Comparison of ENCODE assay signal across 8 mouse cellular contexts in the genomic region with DNA sequence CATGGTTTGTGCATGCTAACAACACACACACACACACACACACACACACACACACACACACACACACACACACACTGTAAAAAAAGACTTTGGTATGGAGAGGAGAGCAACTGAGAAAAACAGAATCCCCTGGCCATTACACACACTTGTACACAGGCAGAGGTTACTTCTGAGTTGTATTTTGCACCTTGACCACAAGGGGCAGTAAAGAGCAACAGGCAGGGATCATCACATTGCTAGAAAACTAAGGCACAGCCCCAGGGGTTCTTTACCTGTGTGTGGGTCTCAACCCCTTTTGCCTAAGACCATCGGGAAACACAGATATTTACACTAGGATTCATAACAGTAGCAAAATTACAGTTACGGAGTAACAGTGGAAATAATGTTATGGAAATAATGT. TPM values are rescaled to one million over a fixed set of nuclear protein-coding genes. Genes with fewer than 3 reads are reported as not detected.
DNase-seq lines count a peak whose midpoint lies in the region; ATAC-seq lines count a peak whose summit lies in the region.

No protein-coding gene starts in this region.

- H3K4me1 ChIP-seq in midbrain, embryonic 10.5 days, result peaks cover 14% of the 10 kb centered on the region
- H3K4me1 ChIP-seq in midbrain, embryonic 16.5 days (ENCODE audit: control insufficient read depth, insufficient read depth, low read length), result peaks cover 9% of the 10 kb centered on the region
- no peaks in the 10 kb centered on the region for H3K4me1 ChIP-seq in forebrain, embryonic 16.5 days (replicated peaks; ENCODE audit: control insufficient read depth, insufficient read depth, low read length)
- no peaks in the 10 kb centered on the region for H3K4me1 ChIP-seq in lung, embryonic 16.5 days (replicated peaks; ENCODE audit: control insufficient read depth, insufficient read depth, low read length)

- no peak overlapping the region for H3K4me3 ChIP-seq in midbrain, embryonic 10.5 days
- H3K4me3 ChIP-seq in midbrain, embryonic 16.5 days (ENCODE audit: low read depth, low read length), result no peak overlapping the region
- H3K4me3 ChIP-seq in forebrain, embryonic 16.5 days (replicated peaks; ENCODE audit: low read length), result no peak overlapping the region
- H3K4me3 ChIP-seq in lung, embryonic 16.5 days (ENCODE audit: low read length), result no peak overlapping the region

- peak; percentile 35 for DNase-seq in adrenal gland, adult 2 months
- no peak for DNase-seq in adrenal gland, adult 18-20 months (ENCODE audit: low spot score in 2 of 2)
- DNase-seq in midbrain, embryonic 10.5 days (ENCODE audit: low spot score), result peak; percentile 52
- no peak for DNase-seq in left cerebral cortex, adult 8-10 months (ENCODE audit: low spot score in 2 of 2)
- no peak for DNase-seq in urinary bladder, postnatal 14 days (ENCODE audit: low spot score)

- H3K27me3 ChIP-seq in midbrain, embryonic 10.5 days (ENCODE audit: low read depth, poor library complexity, severe bottlenecking), result no peaks in the 10 kb centered on the region
- no peaks in the 10 kb centered on the region for H3K27me3 ChIP-seq in midbrain, embryonic 16.5 days (ENCODE audit: control insufficient read depth, insufficient read depth, low read depth, low read length)
- H3K27me3 ChIP-seq in forebrain, embryonic 16.5 days (replicated peaks; ENCODE audit: control insufficient read depth, insufficient read depth, low read length), result no peaks in the 10 kb centered on the region
- H3K27me3 ChIP-seq in lung, embryonic 16.5 days (ENCODE audit: control insufficient read depth, insufficient read depth, low read depth, low read length), result no peaks in the 10 kb centered on the region

- H3K4me2 ChIP-seq in midbrain, embryonic 16.5 days (ENCODE audit: low read length), result no peak overlapping the region
- no peak overlapping the region for H3K4me2 ChIP-seq in forebrain, embryonic 16.5 days (ENCODE audit: low read length)
- no peak overlapping the region for H3K4me2 ChIP-seq in lung, embryonic 16.5 days (ENCODE audit: low read depth, low read length)

- no peak for ATAC-seq in midbrain, embryonic 16.5 days
- 0 out of 2 replicates have a peak, but pooled peaks have one; percentile 36 for ATAC-seq in forebrain, embryonic 16.5 days
- ATAC-seq in lung, embryonic 16.5 days (ENCODE audit: low read depth), result 0 out of 2 replicates have a peak, but pooled peaks have one; percentile 51

- no peaks in the 10 kb centered on the region for H3K36me3 ChIP-seq in midbrain, embryonic 10.5 days
- no peaks in the 10 kb centered on the region for H3K36me3 ChIP-seq in midbrain, embryonic 16.5 days (ENCODE audit: control insufficient read depth, insufficient read depth, low read length)
- H3K36me3 ChIP-seq in forebrain, embryonic 16.5 days (ENCODE audit: control insufficient read depth, insufficient read depth), result no peaks in the 10 kb centered on the region
- no peaks in the 10 kb centered on the region for H3K36me3 ChIP-seq in lung, embryonic 16.5 days (ENCODE audit: control insufficient read depth, insufficient read depth, low read length)

- H3K27ac ChIP-seq in midbrain, embryonic 10.5 days (replicated peaks), result no peak overlapping the region
- H3K27ac ChIP-seq in midbrain, embryonic 16.5 days (ENCODE audit: low read length), result no peak overlapping the region
- H3K27ac ChIP-seq in forebrain, embryonic 16.5 days (ENCODE audit: low read length), result no peak overlapping the region
- no peak overlapping the region for H3K27ac ChIP-seq in lung, embryonic 16.5 days (ENCODE audit: low read length)

- H3K9me3 ChIP-seq in midbrain, embryonic 10.5 days (replicated peaks), result no peaks in the 10 kb centered on the region
- H3K9me3 ChIP-seq in midbrain, embryonic 16.5 days (replicated peaks; ENCODE audit: control insufficient read depth, low read length, poor library complexity, severe bottlenecking), result peaks cover 2% of the 10 kb centered on the region; the same call in 1 of the 2 replicates
- H3K9me3 ChIP-seq in forebrain, embryonic 16.5 days (ENCODE audit: control insufficient read depth, low read length), result peaks cover 2% of the 10 kb centered on the region; the same call in 1 of the 2 replicates
- no peaks in the 10 kb centered on the region for H3K9me3 ChIP-seq in lung, embryonic 16.5 days (ENCODE audit: control insufficient read depth, low read length)

- H3K9ac ChIP-seq in midbrain, embryonic 16.5 days (ENCODE audit: low read depth, low read length), result no peak overlapping the region
- no peak overlapping the region for H3K9ac ChIP-seq in forebrain, embryonic 16.5 days (replicated peaks; ENCODE audit: low read depth, low read length)
- no peak overlapping the region for H3K9ac ChIP-seq in lung, embryonic 16.5 days (ENCODE audit: low read length)

- 44% methylated on average over 2 of the region's 2 CpGs for WGBS in midbrain, embryonic 10.5 days
- 54% methylated on average over 2 of the region's 2 CpGs for WGBS in midbrain, embryonic 16.5 days
- WGBS in forebrain, embryonic 16.5 days, result 47% methylated on average over 2 of the region's 2 CpGs
- 42% methylated on average over 2 of the region's 2 CpGs for WGBS in lung, embryonic 16.5 days

RNA-seq across cellular contexts. Expression of a gene that starts 7.9 kb away (rescaled TPM):
- total RNA-seq in adrenal gland, adult 2 months (2021), result 10 to 100 TPM; 16.1 to 40.1 TPM
- polyA plus RNA-seq in adrenal gland, adult 2 months (2012; rRNA removed), result 61.5 and 83.6 TPM in 2 replicates
- total RNA-seq in adrenal gland, adult 18-20 months (2021), result 10 to 100 TPM; 23.7 to 24.6 TPM
- polyA plus RNA-seq in midbrain, embryonic 10.5 days (2016; fragmentation: Nextera tagmentation; extraction: Ambion mirVana), result 62.6 and 63.9 TPM in 2 replicates
- 33.5 and 36.6 TPM in 2 replicates for polyA plus RNA-seq in midbrain, embryonic 16.5 days (2015; fragmentation: Nextera tagmentation; extraction: Ambion mirVana)
- 28.7 and 34.4 TPM in 2 replicates for polyA plus RNA-seq in forebrain, embryonic 16.5 days (2015; fragmentation: Nextera tagmentation; extraction: Ambion mirVana)
- 25.9 and 30.5 TPM in 2 replicates for polyA plus RNA-seq in lung, embryonic 16.5 days (2015; fragmentation: Nextera tagmentation; extraction: Ambion mirVana)
- 10 to 100 TPM; 14.5 to 20.2 (median 15.9) TPM for total RNA-seq in left cerebral cortex, adult 8-10 months (2022)

RNA-seq across cellular contexts. Expression of a gene that starts 16.7 kb away (rescaled TPM):
- 10 to 100 TPM; 43.9 to 46.4 TPM for total RNA-seq in adrenal gland, adult 2 months (2021)
- 29.9 and 35.4 TPM in 2 replicates for polyA plus RNA-seq in adrenal gland, adult 2 months (2012; rRNA removed)
- 10 to 100 TPM; 39.9 to 44.6 TPM for total RNA-seq in adrenal gland, adult 18-20 months (2021)
- 11.7 and 12.5 TPM in 2 replicates for polyA plus RNA-seq in midbrain, embryonic 10.5 days (2016; fragmentation: Nextera tagmentation; extraction: Ambion mirVana)
- polyA plus RNA-seq in midbrain, embryonic 16.5 days (2015; fragmentation: Nextera tagmentation; extraction: Ambion mirVana), result 10.4 and 11.6 TPM in 2 replicates
- polyA plus RNA-seq in forebrain, embryonic 16.5 days (2015; fragmentation: Nextera tagmentation; extraction: Ambion mirVana), result 10.2 and 11.9 TPM in 2 replicates
- 10.0 and 10.5 TPM in 2 replicates for polyA plus RNA-seq in lung, embryonic 16.5 days (2015; fragmentation: Nextera tagmentation; extraction: Ambion mirVana)
- 10 to 100 TPM; 42.8 to 57.8 (median 45.5) TPM for total RNA-seq in left cerebral cortex, adult 8-10 months (2022)

RNA-seq across cellular contexts. Expression of a gene that starts 16.9 kb away (rescaled TPM):
- total RNA-seq in adrenal gland, adult 2 months (2021), result 1 to 10 TPM; 2.0 to 2.2 TPM
- 0.38 and 0.56 TPM in 2 replicates for polyA plus RNA-seq in adrenal gland, adult 2 months (2012; rRNA removed)
- total RNA-seq in adrenal gland, adult 18-20 months (2021), result 1 to 10 TPM; 2.3 to 2.4 TPM
- polyA plus RNA-seq in midbrain, embryonic 10.5 days (2016; fragmentation: Nextera tagmentation; extraction: Ambion mirVana), result 13.8 and 16.1 TPM in 2 replicates
- 11.6 and 13.1 TPM in 2 replicates for polyA plus RNA-seq in midbrain, embryonic 16.5 days (2015; fragmentation: Nextera tagmentation; extraction: Ambion mirVana)
- polyA plus RNA-seq in forebrain, embryonic 16.5 days (2015; fragmentation: Nextera tagmentation; extraction: Ambion mirVana), result 11.1 and 11.2 TPM in 2 replicates
- 24.3 and 26.8 TPM in 2 replicates for polyA plus RNA-seq in lung, embryonic 16.5 days (2015; fragmentation: Nextera tagmentation; extraction: Ambion mirVana)
- 1 to 10 TPM; 5.9 to 8.7 (median 7.8) TPM for total RNA-seq in left cerebral cortex, adult 8-10 months (2022)

RNA-seq across cellular contexts. Expression of a gene that starts 25.2 kb away (rescaled TPM):
- total RNA-seq in adrenal gland, adult 2 months (2021), result 10 to 100 TPM; 82.9 to 89.9 TPM
- 123 and 136 TPM in 2 replicates for polyA plus RNA-seq in adrenal gland, adult 2 months (2012; rRNA removed)
- total RNA-seq in adrenal gland, adult 18-20 months (2021), result 10 to 100 TPM; 72.5 to 80.5 TPM
- 75.6 and 75.8 TPM in 2 replicates for polyA plus RNA-seq in midbrain, embryonic 10.5 days (2016; fragmentation: Nextera tagmentation; extraction: Ambion mirVana)
- 55.4 and 74.1 TPM in 2 replicates for polyA plus RNA-seq in midbrain, embryonic 16.5 days (2015; fragmentation: Nextera tagmentation; extraction: Ambion mirVana)
- 69.1 and 72.2 TPM in 2 replicates for polyA plus RNA-seq in forebrain, embryonic 16.5 days (2015; fragmentation: Nextera tagmentation; extraction: Ambion mirVana)
- 140 and 146 TPM in 2 replicates for polyA plus RNA-seq in lung, embryonic 16.5 days (2015; fragmentation: Nextera tagmentation; extraction: Ambion mirVana)
- total RNA-seq in left cerebral cortex, adult 8-10 months (2022), result 100 to 1,000 TPM; 149 to 216 (median 162) TPM

RNA-seq across cellular contexts. Expression of a gene that starts 29.3 kb away (rescaled TPM):
- 1 to 10 TPM; 2.2 to 6.0 TPM for total RNA-seq in adrenal gland, adult 2 months (2021)
- polyA plus RNA-seq in adrenal gland, adult 2 months (2012; rRNA removed), result 7.3 and 8.9 TPM in 2 replicates
- 1 to 10 TPM; 4.2 to 4.7 TPM for total RNA-seq in adrenal gland, adult 18-20 months (2021)
- 5.1 and 8.4 TPM in 2 replicates for polyA plus RNA-seq in midbrain, embryonic 10.5 days (2016; fragmentation: Nextera tagmentation; extraction: Ambion mirVana)
- 67.2 and 67.5 TPM in 2 replicates for polyA plus RNA-seq in midbrain, embryonic 16.5 days (2015; fragmentation: Nextera tagmentation; extraction: Ambion mirVana)
- polyA plus RNA-seq in forebrain, embryonic 16.5 days (2015; fragmentation: Nextera tagmentation; extraction: Ambion mirVana), result 52.3 and 59.8 TPM in 2 replicates
- 1.6 and 1.9 TPM in 2 replicates for polyA plus RNA-seq in lung, embryonic 16.5 days (2015; fragmentation: Nextera tagmentation; extraction: Ambion mirVana)
- total RNA-seq in left cerebral cortex, adult 8-10 months (2022), result 10 to 100 TPM; 76.3 to 78.9 (median 77.7) TPM

Comparison
In these comparisons a context has a peak if more than half of its experiments do, and no peak if none do; other contexts are left out.
1. DNase-seq: peak in adrenal gland, adult 2 months (single experiment) and midbrain, embryonic 10.5 days (single experiment); none in adrenal gland, adult 18-20 months (0 of 2), left cerebral cortex, adult 8-10 months (0 of 2) and urinary bladder, postnatal 14 days (single experiment).